Mouse (Mus musculus): ENCODE measurements around the gene Sync. TPM values are rescaled to one million over a fixed set of nuclear protein-coding genes. Genes with fewer than 3 reads are reported as not detected.

Sync gene
- polyA plus RNA-seq, 1 experiment from 2014 or later, result 3.3 TPM

GRCm38 (mm10) chr4:129323491-129323890, 36.1 kb downstream of the Sync start:
- Histone ChIP-seq H3K4me2 (replicated peaks) (no peak overlapping the region), H3K36me3 (peaks cover 87% of the 10 kb centered on the region), H3K4me3 (no peak overlapping the region), H3K9ac (no peak overlapping the region), H3K27me3 (no peaks in the 10 kb centered on the region), H3K9me3 (no peaks in the 10 kb centered on the region), H3K4me1 (0 out of 2 replicates have a peak, but pooled peaks cover 2% of the 10 kb centered on the region), H3K27ac (no peak overlapping the region)
- WGBS, result 91% methylated on average over 1 of the region's 1 CpGs
- ATAC-seq (ENCODE audit: low FRiP score, low read depth), result no peak

DNA sequence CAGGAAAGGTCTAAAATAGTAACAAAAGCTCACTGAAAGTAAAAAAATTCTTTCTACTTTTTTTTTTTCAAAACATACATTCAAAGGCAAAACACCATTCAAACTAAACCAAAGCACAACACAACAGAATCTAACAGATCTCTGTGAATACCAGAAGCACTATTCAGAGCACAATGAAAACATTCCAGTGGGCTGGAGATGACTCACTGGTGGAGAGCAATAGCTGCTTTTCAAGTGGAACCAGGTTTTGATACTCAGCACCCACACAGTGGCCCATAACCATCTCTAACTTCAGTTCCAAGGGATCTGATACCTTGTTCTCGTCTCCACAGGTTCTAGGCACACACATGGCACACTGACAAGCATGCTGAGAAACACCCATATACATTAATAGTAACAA, 37.3 kb downstream of the Sync start:
- 0 out of 2 replicates have a peak, but pooled peaks cover 2% of the 10 kb centered on the region for H3K4me1 ChIP-seq
- no peak overlapping the region for H3K4me3 ChIP-seq
- no peak overlapping the region for H3K4me2 ChIP-seq (replicated peaks)
- ATAC-seq (ENCODE audit: low FRiP score, low read depth), result no peak
- H3K36me3 ChIP-seq, result peaks cover 88% of the 10 kb centered on the region
- no peaks in the 10 kb centered on the region for H3K27me3 ChIP-seq
- no peaks in the 10 kb centered on the region for H3K9me3 ChIP-seq
- no peak overlapping the region for H3K27ac ChIP-seq
- WGBS, result 78% methylated on average over 1 of the region's 1 CpGs
- H3K9ac ChIP-seq, result no peak overlapping the region

GRCm38 (mm10) chr4:129326191-129326590, 38.8 kb downstream of the Sync start:
- H3K9ac ChIP-seq, result no peak overlapping the region
- no peak overlapping the region for H3K4me2 ChIP-seq (replicated peaks)
- H3K4me3 ChIP-seq, result no peak overlapping the region
- H3K27me3 ChIP-seq, result no peaks in the 10 kb centered on the region
- H3K36me3 ChIP-seq, result peaks cover 83% of the 10 kb centered on the region
- no peaks in the 10 kb centered on the region for H3K9me3 ChIP-seq
- 61% methylated on average over 1 of the region's 1 CpGs for WGBS
- H3K27ac ChIP-seq, result no peak overlapping the region
- ATAC-seq (ENCODE audit: low FRiP score, low read depth), result no peak
- H3K4me1 ChIP-seq, result peaks cover 12% of the 10 kb centered on the region

DNA sequence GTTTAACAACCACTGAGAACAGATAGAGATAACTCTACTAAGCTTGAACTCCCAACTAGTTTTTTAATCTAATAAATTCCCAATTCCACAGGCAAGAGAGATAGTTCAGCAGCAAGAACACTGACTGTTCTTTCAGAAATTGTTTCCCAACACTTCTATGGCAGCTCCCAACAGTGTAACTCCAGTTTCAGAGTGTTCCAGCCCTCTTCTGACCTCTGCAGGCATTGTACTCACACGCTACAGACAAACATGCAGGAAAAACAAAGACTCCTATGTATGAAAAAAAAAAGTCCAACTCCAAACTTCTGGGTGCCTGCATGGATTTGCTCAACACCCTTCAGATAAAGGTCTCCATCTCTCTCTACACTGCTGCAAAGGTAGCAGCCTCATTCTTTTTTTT, 45.4 kb downstream of the Sync start:
- H3K9ac ChIP-seq, result peak overlapping the region; percentile 54

DNA sequence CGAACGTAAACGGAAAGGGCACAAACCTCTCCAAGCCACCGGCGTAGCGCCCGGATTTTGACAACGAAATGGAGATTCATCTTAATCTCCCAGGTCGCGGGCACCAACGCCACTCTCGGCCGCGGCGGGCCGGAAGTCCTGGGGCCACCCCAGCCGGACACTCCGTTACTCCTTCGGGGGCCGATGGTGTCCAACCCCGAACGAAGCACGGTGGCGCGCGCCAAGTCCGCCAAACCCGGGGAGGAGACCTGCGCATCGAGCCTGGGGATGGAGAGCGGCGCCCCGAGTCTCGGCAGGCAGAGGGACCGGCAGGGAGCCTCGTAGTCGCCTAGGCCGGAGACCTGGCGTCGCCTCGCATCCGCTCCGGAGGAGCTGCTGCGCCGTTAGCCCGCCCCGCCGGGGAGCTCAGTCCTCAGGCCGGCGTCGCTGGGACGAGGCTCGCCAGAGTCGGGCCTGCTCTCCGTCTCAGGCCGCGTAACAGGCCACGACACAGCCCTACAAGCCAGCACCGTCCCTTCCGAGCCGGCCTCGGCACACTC, 47.3 kb downstream of the Sync start:
- peak overlapping the region; percentile 75 for H3K4me2 ChIP-seq (replicated peaks)
- H3K27ac ChIP-seq, result peak overlapping the region; percentile 97
- no peaks in the 10 kb centered on the region for H3K9me3 ChIP-seq
- H3K4me1 ChIP-seq, result peaks cover 38% of the 10 kb centered on the region
- peaks cover 30% of the 10 kb centered on the region for H3K36me3 ChIP-seq
- no peak; the same call in 1 of the 2 replicates for ATAC-seq (ENCODE audit: low FRiP score, low read depth)
- H3K27me3 ChIP-seq, result no peaks in the 10 kb centered on the region
- H3K9ac ChIP-seq, result peak overlapping the region; percentile 98
- 0% methylated on average over 57 of the region's 62 CpGs for whole genome bisulfite sequencing
- H3K4me3 ChIP-seq, result peak overlapping the region; percentile 95

More for the DNA sequence above, 45.4 kb downstream of the Sync start:
- WGBS, result 39% methylated on average over 1 of the region's 1 CpGs
- no peaks in the 10 kb centered on the region for H3K9me3 ChIP-seq
- H3K4me1 ChIP-seq, result peaks cover 38% of the 10 kb centered on the region
- no peak for ATAC-seq (ENCODE audit: low FRiP score, low read depth)
- no peaks in the 10 kb centered on the region for H3K27me3 ChIP-seq
- peak overlapping the region; percentile 95 for H3K4me3 ChIP-seq
- peak overlapping the region; percentile 75 for H3K4me2 ChIP-seq (replicated peaks)
- no peak overlapping the region for H3K27ac ChIP-seq
- peaks cover 47% of the 10 kb centered on the region for H3K36me3 ChIP-seq

- Histone ChIP-seq H3K4me3 (peak within 1 kb of the TSS; percentile 95), H3K27ac (peak within 1 kb of the TSS; percentile 99), H3K36me3 (peaks cover 27% of the 10 kb centered on the region), H3K27me3 (no peaks in the 10 kb centered on the region), H3K4me2 (replicated peaks) (peak within 1 kb of the TSS; percentile 84), H3K9me3 (no peaks in the 10 kb centered on the region), H3K4me1 (peaks cover 35% of the 10 kb centered on the region), H3K9ac (peak within 1 kb of the TSS; percentile 98)
- peak; percentile 98 for ATAC-seq (ENCODE audit: low FRiP score, low read depth)
- under 1% methylated on average over 62 of the region's 73 CpGs for WGBS
Observed at GRCm38 (mm10) chr4:129335216-129336074, 48.0 kb downstream of the Sync start, which contains the start of the genes Rbbp4 and Zbtb8os. Gene Rbbp4, minus strand, starts transcription at chr4:129335370. Gene Zbtb8os, plus strand, starts transcription at chr4:129335695.

DNA sequence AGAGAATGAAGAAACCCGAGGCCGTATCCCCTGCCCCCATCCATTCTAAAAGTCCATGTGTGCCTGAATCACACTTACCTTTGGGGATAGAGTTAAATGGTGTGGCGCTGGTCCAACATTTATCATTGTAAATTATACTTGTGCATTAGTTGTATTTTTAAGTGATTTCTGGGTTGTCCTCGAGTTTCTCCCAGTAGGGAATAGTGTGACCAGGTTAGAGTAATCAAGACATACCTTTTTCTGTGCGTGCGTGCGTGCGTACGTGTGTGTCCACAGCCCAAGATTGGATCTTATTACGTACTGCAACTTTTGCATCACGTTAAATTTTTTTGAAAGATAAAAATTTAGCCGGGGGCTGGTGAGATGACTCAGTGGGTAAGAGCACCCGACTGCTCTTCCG, 48.9 kb downstream of the Sync start:
- H3K27ac ChIP-seq, result peak overlapping the region; percentile 99
- 44% methylated on average over 14 of the region's 14 CpGs for WGBS
- no peak for ATAC-seq (ENCODE audit: low FRiP score, low read depth)

GRCm38 (mm10) chr4:129339743-129340142, 52.3 kb downstream of the Sync start:
- WGBS, result 96% methylated on average over 3 of the region's 3 CpGs
- H3K4me3 ChIP-seq, result no peak overlapping the region
- H3K27me3 ChIP-seq, result no peaks in the 10 kb centered on the region
- H3K9ac ChIP-seq, result no peak overlapping the region
- H3K9me3 ChIP-seq, result no peaks in the 10 kb centered on the region
- H3K36me3 ChIP-seq, result peaks cover 32% of the 10 kb centered on the region
- no peaks in the 10 kb centered on the region for H3K4me1 ChIP-seq
- no peak for ATAC-seq (ENCODE audit: low FRiP score, low read depth)
- no peak overlapping the region for H3K27ac ChIP-seq
- no peak overlapping the region for H3K4me2 ChIP-seq (replicated peaks)

More for the DNA sequence above, 48.9 kb downstream of the Sync start:
- H3K27me3 ChIP-seq, result no peaks in the 10 kb centered on the region
- peak overlapping the region; percentile 95 for H3K4me3 ChIP-seq
- H3K4me2 ChIP-seq (replicated peaks), result peak overlapping the region; percentile 84
- H3K9me3 ChIP-seq, result no peaks in the 10 kb centered on the region
- peak overlapping the region; percentile 76 for H3K9ac ChIP-seq
- peaks cover 27% of the 10 kb centered on the region for H3K4me1 ChIP-seq
- peaks cover 19% of the 10 kb centered on the region for H3K36me3 ChIP-seq

DNA sequence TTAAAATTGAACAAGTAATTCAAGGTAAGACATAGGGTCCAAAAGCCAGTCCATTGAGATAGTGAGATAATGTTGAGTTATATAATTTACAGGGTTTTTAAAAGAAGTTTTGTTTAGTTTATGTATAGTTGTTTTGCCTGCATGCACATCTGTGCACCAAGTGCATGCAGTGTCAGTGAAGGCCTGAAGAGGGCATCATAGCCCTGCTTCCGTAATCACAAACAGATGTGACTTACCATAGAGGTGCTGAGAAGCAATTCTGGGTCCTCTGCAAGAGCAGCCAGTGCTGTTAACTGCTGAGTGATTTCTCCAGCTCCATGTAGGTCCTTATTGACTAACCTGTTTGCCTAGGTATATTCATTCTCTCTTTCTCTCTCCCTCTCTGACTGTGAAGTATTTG, 54.5 kb downstream of the Sync start:
- Histone ChIP-seq H3K4me3 (no peak overlapping the region), H3K27ac (no peak overlapping the region), H3K36me3 (peaks cover 43% of the 10 kb centered on the region), H3K9ac (no peak overlapping the region), H3K4me2 (replicated peaks) (no peak overlapping the region), H3K9me3 (no peaks in the 10 kb centered on the region), H3K4me1 (no peaks in the 10 kb centered on the region), H3K27me3 (no peaks in the 10 kb centered on the region)
- WGBS, result 88% methylated on average over 1 of the region's 1 CpGs
- ATAC-seq (ENCODE audit: low FRiP score, low read depth), result no peak

GRCm38 (mm10) chr4:129342705-129343104, 55.3 kb downstream of the Sync start:
- no peak overlapping the region for H3K27ac ChIP-seq
- no peak overlapping the region for H3K9ac ChIP-seq
- H3K27me3 ChIP-seq, result no peaks in the 10 kb centered on the region
- WGBS, result 70% methylated on average over 2 of the region's 2 CpGs
- no peaks in the 10 kb centered on the region for H3K9me3 ChIP-seq
- no peaks in the 10 kb centered on the region for H3K4me1 ChIP-seq
- H3K36me3 ChIP-seq, result peaks cover 45% of the 10 kb centered on the region
- no peak overlapping the region for H3K4me3 ChIP-seq
- no peak for ATAC-seq (ENCODE audit: low FRiP score, low read depth)
- no peak overlapping the region for H3K4me2 ChIP-seq (replicated peaks)

DNA sequence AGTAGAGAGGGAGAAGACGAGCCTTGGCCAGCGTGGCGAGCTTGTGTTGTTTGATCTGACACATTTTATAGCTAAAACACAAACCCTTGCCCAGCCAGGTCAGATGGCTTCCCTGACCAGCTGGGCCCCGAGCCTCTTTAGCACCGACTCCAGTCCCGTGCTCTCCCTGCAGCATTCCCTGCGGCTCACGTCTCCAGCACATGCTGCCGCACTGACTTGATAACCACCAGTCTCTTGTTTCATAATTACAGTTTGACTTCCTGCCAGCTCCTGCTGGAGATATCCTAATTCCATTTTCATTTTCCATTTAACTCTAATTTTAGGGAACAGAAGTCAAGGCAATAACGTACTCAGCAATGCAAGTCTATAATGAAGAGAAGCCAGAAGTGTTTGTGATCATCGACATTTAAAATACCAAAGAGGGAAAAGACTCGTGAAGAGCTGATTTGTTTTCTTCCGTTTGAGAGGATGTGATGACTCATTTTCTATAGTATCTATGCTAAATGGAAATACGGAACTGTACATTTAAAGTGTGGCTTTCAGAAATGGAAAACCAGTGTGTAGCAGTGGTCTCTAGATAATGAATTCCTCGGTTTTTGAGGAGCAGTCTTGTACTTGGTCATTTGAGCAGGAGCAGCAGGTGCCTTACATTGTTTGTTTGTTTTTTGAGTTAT, 59.2 kb downstream of the Sync start:
- peaks cover 43% of the 10 kb centered on the region for H3K36me3 ChIP-seq
- no peak for ATAC-seq (ENCODE audit: low FRiP score, low read depth)

DNA sequence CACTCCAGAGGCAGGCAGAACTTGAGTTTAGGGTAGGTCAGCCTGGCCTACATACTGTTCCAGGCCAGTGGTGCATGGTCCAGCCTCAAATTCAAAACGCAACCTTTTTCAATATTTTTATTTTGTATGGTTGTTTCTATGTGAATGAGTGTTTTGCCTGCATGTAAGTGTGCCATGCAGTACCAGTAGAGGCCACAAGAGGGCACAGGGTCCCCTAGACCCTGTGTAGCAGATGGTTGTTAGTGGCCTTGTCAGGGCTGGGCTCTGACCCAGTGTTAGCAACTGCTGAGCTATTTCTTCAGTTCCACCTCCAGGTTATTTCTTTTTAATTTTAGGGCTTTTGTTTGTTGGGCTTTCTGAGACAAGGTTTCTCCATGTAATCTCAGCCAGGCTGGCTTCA, 63.2 kb downstream of the Sync start:
- no peaks in the 10 kb centered on the region for H3K27me3 ChIP-seq
- peak; percentile 85 for ATAC-seq (ENCODE audit: low FRiP score, low read depth)
- H3K27ac ChIP-seq, result no peak overlapping the region
- no peak overlapping the region for H3K4me2 ChIP-seq (replicated peaks)
- H3K4me1 ChIP-seq, result no peaks in the 10 kb centered on the region
- peaks cover 31% of the 10 kb centered on the region for H3K36me3 ChIP-seq
- 7% methylated on average over 1 of the region's 1 CpGs for WGBS
- H3K9me3 ChIP-seq, result no peaks in the 10 kb centered on the region
- no peak overlapping the region for H3K4me3 ChIP-seq
- no peak overlapping the region for H3K9ac ChIP-seq

More for the DNA sequence above, 59.2 kb downstream of the Sync start:
- Histone ChIP-seq H3K4me3 (no peak overlapping the region), H3K27me3 (no peaks in the 10 kb centered on the region), H3K4me2 (replicated peaks) (no peak overlapping the region), H3K9ac (no peak overlapping the region), H3K9me3 (no peaks in the 10 kb centered on the region), H3K4me1 (no peaks in the 10 kb centered on the region), H3K27ac (no peak overlapping the region)
- 82% methylated on average over 15 of the region's 15 CpGs for WGBS

Measured in limb, embryonic 13.5 days (tissue).